Mouse (Mus musculus) hindbrain, embryonic 13.5 days (tissue): ENCODE measurements at regions not wholly inside any gene's neighbourhood (a gene's known extent, or its start where the extent isn't known, plus 50 kb on each side); places are given as distances from the start of the nearest gene placed in this dataset.

Experiments used
- ATAC-seq: fragments of 200-750 bp; cut with Nextera tagmentation; 2 replicates; pipeline ENCODE4 v1.8.0; 2017; ENCODE audit warnings: moderate TSS enrichment; ENCODE audit not compliant: low FRiP score
- H3K27ac ChIP-seq: fragments of 300-500 bp; sonication (generic); 2 replicates; pipeline ENCODE4 v1.5.1; 2015; ENCODE audit warnings: inconsistent platforms, mild to moderate bottlenecking, moderate library complexity
- H3K27me3 ChIP-seq: fragments of 300-500 bp; sonication (generic); 2 replicates; pipeline ENCODE4 v1.6.1; 2015; ENCODE audit warnings: mild to moderate bottlenecking, inconsistent platforms
- H3K36me3 ChIP-seq: fragments of 300-500 bp; sonication (generic); 2 replicates; pipeline ENCODE4 v1.6.1; 2015; ENCODE audit warnings: mild to moderate bottlenecking, inconsistent platforms
- H3K4me1 ChIP-seq: fragments of 300-500 bp; sonication (generic); replicated peaks from 2 replicates; pipeline ENCODE4 v1.6.1; 2015; ENCODE audit warnings: inconsistent platforms
- H3K4me2 ChIP-seq: fragments of 300-500 bp; sonication (generic); 2 replicates; pipeline ENCODE4 v1.6.1; 2015; ENCODE audit warnings: inconsistent platforms, mild to moderate bottlenecking, moderate library complexity
- H3K4me3 ChIP-seq: fragments of 300-500 bp; sonication (generic); 2 replicates; pipeline ENCODE4 v1.5.1; 2015; ENCODE audit warnings: mild to moderate bottlenecking, inconsistent platforms
- H3K9ac ChIP-seq: fragments of 300-500 bp; sonication (generic); 2 replicates; pipeline ENCODE4 v1.6.1; 2015; ENCODE audit warnings: mild to moderate bottlenecking, inconsistent platforms
- H3K9me3 ChIP-seq: fragments of 300-500 bp; sonication (generic); 2 replicates; pipeline ENCODE4 v1.6.1; 2016; ENCODE audit warnings: inconsistent platforms
- WGBS: fragments of 180-500 bp; shearing (Covaris S2); methylation state at CpG from one replicate; pipeline ENCODE4 v1.1.7; 2015; 5-methylcytosine and 5-hydroxymethylcytosine counted together

DNA sequence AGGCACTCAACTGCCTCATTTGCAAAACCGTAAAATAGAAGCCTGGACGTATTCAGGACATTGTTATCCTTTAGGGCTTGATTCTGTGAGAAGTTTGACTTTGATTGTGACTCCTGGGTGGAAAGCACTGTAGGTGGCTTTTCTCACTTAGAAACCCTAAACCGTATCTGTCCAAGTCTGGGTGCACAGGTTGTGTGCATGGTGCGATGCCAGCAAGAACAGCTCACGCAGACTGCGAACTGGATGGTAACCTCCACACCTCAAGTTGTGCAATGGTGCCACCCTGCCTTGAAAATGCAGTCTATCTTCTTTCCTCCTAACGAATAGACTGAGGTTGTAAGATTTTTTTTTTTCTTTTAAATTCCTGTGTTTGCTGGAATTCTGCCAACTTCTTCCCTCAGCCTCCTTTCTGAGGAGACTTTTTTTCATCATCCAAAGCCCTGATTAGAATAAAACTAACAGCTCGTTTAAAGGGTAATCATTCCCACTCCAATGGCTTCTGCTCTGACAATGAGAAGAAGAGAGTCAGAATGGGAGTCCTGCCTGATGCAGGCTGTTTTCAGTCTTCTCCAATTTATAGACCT is 383.8 kb upstream of the Slc30a5 start:
- Histone ChIP-seq H3K9ac (no peak overlapping the region), H3K27me3 (no peaks in the 10 kb centered on the region), H3K27ac (no peak overlapping the region), H3K4me1 (peaks cover 27% of the 10 kb centered on the region), H3K4me2 (no peak overlapping the region), H3K9me3 (no peaks in the 10 kb centered on the region), H3K4me3 (no peak overlapping the region), H3K36me3 (no peaks in the 10 kb centered on the region)
- 65% methylated on average over 8 of the region's 8 CpGs for WGBS
- ATAC-seq = no peak

DNA sequence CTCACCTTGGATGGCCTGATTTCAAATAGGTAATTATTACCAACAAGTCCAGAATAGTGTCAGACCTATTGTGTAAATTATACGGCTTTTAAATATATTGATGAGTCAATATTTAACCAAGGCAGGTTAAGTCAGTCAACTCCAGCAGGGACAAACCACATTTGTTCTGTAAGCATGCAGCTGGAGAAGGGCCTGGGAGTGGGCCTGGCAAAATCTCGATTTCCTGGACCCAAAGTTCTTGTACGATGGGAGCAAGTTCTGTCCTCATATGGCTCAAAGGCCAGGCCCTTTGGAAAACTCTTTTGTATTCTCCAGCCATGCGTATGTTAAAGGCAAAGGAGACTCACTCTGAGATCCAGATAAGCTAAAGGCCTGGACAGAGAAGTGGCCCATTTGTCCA is 383.2 kb upstream of the Slc30a5 start:
- 63% methylated on average over 4 of the region's 4 CpGs for WGBS
- no peaks in the 10 kb centered on the region for H3K27me3 ChIP-seq

GRCm38 (mm10) chr13:101215792-101216221 is 382.6 kb upstream of the Slc30a5 start:
- no peak for ATAC-seq
- H3K27me3 ChIP-seq = no peaks in the 10 kb centered on the region
- H3K27ac ChIP-seq = no peak overlapping the region
- H3K36me3 ChIP-seq = no peaks in the 10 kb centered on the region
- no peaks in the 10 kb centered on the region for H3K9me3 ChIP-seq
- WGBS = 48% methylated on average over 11 of the region's 11 CpGs
- H3K4me3 ChIP-seq = no peak overlapping the region
- H3K9ac ChIP-seq = no peak overlapping the region
- H3K4me2 ChIP-seq = no peak overlapping the region
- H3K4me1 ChIP-seq = peaks cover 28% of the 10 kb centered on the region

More for the DNA sequence above, 383.2 kb upstream of the Slc30a5 start:
- ATAC-seq = no peak
- H3K4me1 ChIP-seq = peaks cover 28% of the 10 kb centered on the region
- no peak overlapping the region for H3K4me3 ChIP-seq
- H3K9ac ChIP-seq = no peak overlapping the region
- no peaks in the 10 kb centered on the region for H3K9me3 ChIP-seq
- no peak overlapping the region for H3K4me2 ChIP-seq
- H3K36me3 ChIP-seq = no peaks in the 10 kb centered on the region
- H3K27ac ChIP-seq = no peak overlapping the region

GRCm38 (mm10) chr13:101215131-101215641 is 382.0 kb upstream of the Slc30a5 start:
- no peaks in the 10 kb centered on the region for H3K36me3 ChIP-seq
- peaks cover 28% of the 10 kb centered on the region for H3K4me1 ChIP-seq
- no peak for ATAC-seq
- WGBS = 72% methylated on average over 5 of the region's 5 CpGs
- H3K9me3 ChIP-seq = no peaks in the 10 kb centered on the region
- no peak overlapping the region for H3K4me3 ChIP-seq
- no peak overlapping the region for H3K27ac ChIP-seq
- no peaks in the 10 kb centered on the region for H3K27me3 ChIP-seq
- no peak overlapping the region for H3K4me2 ChIP-seq
- H3K9ac ChIP-seq = no peak overlapping the region

DNA sequence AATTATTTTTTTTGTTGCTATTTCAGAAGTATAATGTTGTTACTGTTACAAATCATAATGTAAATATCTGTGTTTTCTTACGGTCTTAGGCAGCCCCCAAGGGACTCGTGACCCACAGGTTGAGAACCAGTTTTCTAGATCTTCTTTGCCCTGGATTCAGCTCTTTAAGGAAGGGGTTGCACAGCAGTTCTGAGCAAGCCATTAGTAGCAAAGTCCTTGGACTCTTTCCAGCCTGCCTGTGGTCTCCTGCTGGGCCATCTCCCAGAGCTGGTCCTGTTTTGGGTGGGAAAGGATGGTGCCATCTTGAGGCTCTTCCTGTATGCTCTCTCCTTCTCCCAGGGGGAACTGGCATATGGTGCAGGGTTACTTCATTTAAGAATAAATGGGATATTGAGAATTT is 380.9 kb upstream of the Slc30a5 start:
- no peak overlapping the region for H3K4me2 ChIP-seq
- H3K4me3 ChIP-seq = no peak overlapping the region
- ATAC-seq = no peak
- no peaks in the 10 kb centered on the region for H3K9me3 ChIP-seq
- no peaks in the 10 kb centered on the region for H3K27me3 ChIP-seq
- H3K27ac ChIP-seq = no peak overlapping the region
- H3K4me1 ChIP-seq = peaks cover 28% of the 10 kb centered on the region
- H3K36me3 ChIP-seq = no peaks in the 10 kb centered on the region
- 73% methylated on average over 2 of the region's 2 CpGs for WGBS
- H3K9ac ChIP-seq = no peak overlapping the region

- Histone ChIP-seq H3K9me3 (no peaks in the 10 kb centered on the region), H3K4me2 (no peak overlapping the region), H3K27ac (peak overlapping the region; percentile 31), H3K27me3 (no peaks in the 10 kb centered on the region), H3K4me1 (peaks cover 28% of the 10 kb centered on the region), H3K4me3 (no peak overlapping the region), H3K36me3 (no peaks in the 10 kb centered on the region), H3K9ac (no peak overlapping the region)
- 24% methylated on average over 13 of the region's 13 CpGs for WGBS
- peak; percentile 69 for ATAC-seq
Measured at GRCm38 (mm10) chr13:101213121-101213916, 380.1 kb upstream of the Slc30a5 start.

DNA sequence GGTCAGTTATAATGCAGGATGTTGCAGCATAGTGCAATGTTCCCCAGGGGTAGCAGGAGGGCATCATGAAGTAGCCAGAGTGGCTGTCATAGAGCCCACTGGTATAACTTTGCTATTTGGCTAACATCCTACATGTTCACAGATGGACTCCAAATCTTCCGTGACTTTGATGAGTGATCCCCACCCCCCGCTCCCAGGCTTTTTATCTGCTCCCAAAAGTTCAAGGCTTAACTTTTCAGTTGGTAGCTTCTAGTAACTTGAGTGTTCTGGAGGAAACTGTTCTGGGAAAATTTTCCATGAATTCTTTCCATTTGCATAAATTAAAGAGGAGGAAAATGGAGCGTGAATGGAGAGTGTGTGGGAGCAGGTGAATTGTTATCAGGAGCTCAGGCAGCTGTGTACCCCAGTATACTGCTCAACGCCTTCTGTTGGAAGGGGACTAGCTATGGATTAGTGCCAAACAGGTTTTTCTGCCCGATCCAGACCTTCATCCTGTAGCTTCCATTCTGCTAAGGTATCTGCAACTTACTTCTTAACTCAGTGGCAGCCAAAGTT is 379.2 kb upstream of the Slc30a5 start:
- Histone ChIP-seq H3K9me3 (no peaks in the 10 kb centered on the region), H3K4me1 (peaks cover 28% of the 10 kb centered on the region), H3K27me3 (no peaks in the 10 kb centered on the region), H3K9ac (no peak overlapping the region), H3K27ac (no peak overlapping the region), H3K36me3 (no peaks in the 10 kb centered on the region), H3K4me2 (no peak overlapping the region), H3K4me3 (no peak overlapping the region)
- WGBS = 65% methylated on average over 5 of the region's 5 CpGs
- no peak for ATAC-seq

DNA sequence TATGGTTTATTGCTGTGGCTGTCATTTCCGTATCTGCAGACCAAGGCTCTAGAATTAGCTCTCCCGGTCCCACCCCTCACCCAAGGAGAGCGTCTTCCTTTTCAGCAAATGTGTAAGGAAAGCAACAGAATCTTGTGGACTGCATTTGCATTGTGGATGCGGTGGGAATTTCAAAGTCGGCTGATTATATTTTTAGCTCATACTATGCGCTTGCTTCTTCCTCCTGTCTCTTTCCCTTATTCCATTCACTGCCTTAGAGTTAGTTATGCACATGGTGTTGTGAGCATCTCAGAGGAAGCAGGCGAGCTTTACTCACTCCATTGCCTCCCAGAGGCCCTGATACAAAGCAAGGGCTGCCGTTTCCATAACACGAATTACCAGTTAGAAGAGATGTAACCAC is 375.6 kb upstream of the Slc30a5 start:
- peaks cover 17% of the 10 kb centered on the region for H3K4me1 ChIP-seq
- H3K27me3 ChIP-seq = no peaks in the 10 kb centered on the region
- no peaks in the 10 kb centered on the region for H3K9me3 ChIP-seq
- H3K27ac ChIP-seq = no peak overlapping the region
- no peak overlapping the region for H3K4me2 ChIP-seq
- 96% methylated on average over 9 of the region's 9 CpGs for WGBS
- ATAC-seq = no peak
- no peaks in the 10 kb centered on the region for H3K36me3 ChIP-seq
- no peak overlapping the region for H3K4me3 ChIP-seq
- no peak overlapping the region for H3K9ac ChIP-seq

DNA sequence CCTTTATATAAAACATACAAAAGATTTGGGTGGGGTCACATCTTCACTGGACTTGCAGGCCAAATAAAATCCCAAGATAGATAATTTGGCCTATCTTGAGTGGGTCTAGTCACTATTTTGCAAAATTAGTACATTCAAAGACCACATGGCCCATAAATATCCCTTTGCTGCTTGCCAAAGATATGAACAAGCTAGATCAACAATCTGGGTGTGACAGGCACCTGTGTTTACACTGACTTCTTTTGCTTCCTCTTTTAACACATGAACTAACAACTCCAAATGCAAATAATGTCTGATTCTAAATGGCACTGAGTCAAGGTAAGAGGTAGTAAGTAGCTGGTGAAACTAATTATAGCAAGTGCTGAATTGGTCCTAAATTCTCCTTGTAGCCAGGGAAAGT is 370.2 kb upstream of the Slc30a5 start:
- no peaks in the 10 kb centered on the region for H3K27me3 ChIP-seq

GRCm38 (mm10) chr13:101202565-101203313 is 369.5 kb upstream of the Slc30a5 start:
- WGBS = 47% methylated on average over 4 of the region's 4 CpGs
- Histone ChIP-seq H3K27ac (peak overlapping the region; percentile 30; the same call in 1 of the 2 replicates), H3K4me2 (no peak overlapping the region), H3K36me3 (no peaks in the 10 kb centered on the region), H3K9ac (no peak overlapping the region), H3K4me1 (peaks cover 9% of the 10 kb centered on the region; the same call in 1 of the 2 replicates), H3K4me3 (no peak overlapping the region), H3K9me3 (no peaks in the 10 kb centered on the region), H3K27me3 (no peaks in the 10 kb centered on the region)
- peak; percentile 85 for ATAC-seq

More for the DNA sequence above, 370.2 kb upstream of the Slc30a5 start:
- no peak overlapping the region for H3K9ac ChIP-seq
- ATAC-seq = no peak
- H3K27ac ChIP-seq = no peak overlapping the region
- H3K4me3 ChIP-seq = no peak overlapping the region
- no peaks in the 10 kb centered on the region for H3K36me3 ChIP-seq
- no peak overlapping the region for H3K4me2 ChIP-seq
- no peaks in the 10 kb centered on the region for H3K9me3 ChIP-seq
- peaks cover 9% of the 10 kb centered on the region; the same call in 1 of the 2 replicates for H3K4me1 ChIP-seq

- no peaks in the 10 kb centered on the region for H3K36me3 ChIP-seq
- H3K4me3 ChIP-seq = no peak overlapping the region
- no peaks in the 10 kb centered on the region; the same call in 1 of the 2 replicates for H3K4me1 ChIP-seq
- H3K9me3 ChIP-seq = no peaks in the 10 kb centered on the region
- H3K9ac ChIP-seq = no peak overlapping the region
- no peak overlapping the region for H3K27ac ChIP-seq
- 85% methylated on average over 7 of the region's 7 CpGs for WGBS
- no peak overlapping the region for H3K4me2 ChIP-seq
- H3K27me3 ChIP-seq = no peaks in the 10 kb centered on the region
- no peak for ATAC-seq
Measured at GRCm38 (mm10) chr13:101190249-101190830, 357.1 kb upstream of the Slc30a5 start.

GRCm38 (mm10) chr13:101182387-101182786 is 349.2 kb upstream of the Slc30a5 start:
- H3K9ac ChIP-seq = no peak overlapping the region
- no peak for ATAC-seq
- H3K36me3 ChIP-seq = no peaks in the 10 kb centered on the region
- H3K4me3 ChIP-seq = no peak overlapping the region
- no peak overlapping the region for H3K4me2 ChIP-seq
- H3K4me1 ChIP-seq = no peaks in the 10 kb centered on the region
- H3K27me3 ChIP-seq = no peaks in the 10 kb centered on the region
- H3K9me3 ChIP-seq = no peaks in the 10 kb centered on the region
- H3K27ac ChIP-seq = no peak overlapping the region
- 93% methylated on average over 2 of the region's 2 CpGs for WGBS
